Mouse (Mus musculus) hindbrain, embryonic 16.5 days (tissue): ENCODE data around the gene Hsp90aa1. TPM values are rescaled to one million over a fixed set of nuclear protein-coding genes. Genes with fewer than 3 reads are reported as not detected.
A peak's percentile ranks its signal among the peaks of the same experiment; 100 is the strongest.
"Not testable (repeated sequence)": the region's sequence is repeated elsewhere in the genome, so short reads cannot be mapped to it uniquely, and the experiment has no call there.

Experiments used
- ATAC-seq: fragments of 200-750 bp; cut with Nextera tagmentation; 2 replicates; pipeline ENCODE4 v1.8.0; 2017; ENCODE audit warnings: moderate TSS enrichment, moderate library complexity
- H3K27ac ChIP-seq: fragments of 300-500 bp; sonication (generic); 2 replicates; pipeline ENCODE4 v1.5.1; 2014; ENCODE audit warnings: low read depth, mild to moderate bottlenecking, control low read depth, low read length, moderate library complexity
- H3K27me3 ChIP-seq: fragments of 300-500 bp; sonication (generic); replicated peaks from 2 replicates; pipeline ENCODE4 v1.6.1; 2014; ENCODE audit warnings: low read length; ENCODE audit not compliant: control insufficient read depth, insufficient read depth
- H3K36me3 ChIP-seq: fragments of 300-500 bp; sonication (generic); 2 replicates; pipeline ENCODE4 v1.6.1; 2014; ENCODE audit warnings: mild to moderate bottlenecking, low read length, moderate library complexity, mixed read lengths; ENCODE audit not compliant: control insufficient read depth, insufficient read depth
- H3K4me1 ChIP-seq: fragments of 300-500 bp; sonication (generic); 2 replicates; pipeline ENCODE4 v1.6.1; 2014; ENCODE audit warnings: low read depth, low read length; ENCODE audit not compliant: control insufficient read depth, insufficient read depth
- H3K4me2 ChIP-seq: fragments of 300-500 bp; sonication (generic); 2 replicates; pipeline ENCODE4 v1.6.1; 2014; ENCODE audit warnings: mild to moderate bottlenecking, low read length, control low read depth, moderate library complexity
- H3K4me3 ChIP-seq: fragments of 300-500 bp; sonication (generic); 2 replicates; pipeline ENCODE4 v1.5.1; 2014; ENCODE audit warnings: mild to moderate bottlenecking, low read length, control low read depth, moderate library complexity
- H3K9ac ChIP-seq: fragments of 300-500 bp; sonication (generic); 2 replicates; pipeline ENCODE4 v1.6.1; 2014; ENCODE audit warnings: low read depth, mild to moderate bottlenecking, control low read depth, low read length, moderate library complexity
- H3K9me3 ChIP-seq: fragments of 300-500 bp; sonication (generic); 2 replicates; pipeline ENCODE4 v1.6.1; 2014; ENCODE audit warnings: mild to moderate bottlenecking, low read length, moderate library complexity; ENCODE audit not compliant: control insufficient read depth
- WGBS: fragments of 180-500 bp; shearing (Covaris S2); extraction: QIAGEN DNeasy Blood & Tissue Kit; methylation state at CpG from one replicate; pipeline ENCODE4 v1.1.7; 2014; 5-methylcytosine and 5-hydroxymethylcytosine counted together
- polyA plus RNA-seq: library from polyadenylated mRNA; unstranded; fragments of >200 nt; fragmentation: Nextera tagmentation; extraction: Ambion mirVana; gene quantifications from 2 replicates; pipeline ENCODE4 v1.2.1, GENCODE M21; 2015

Gene Hsp90aa1
- polyA plus RNA-seq, 1 experiment from 2014 or later: 1,618 TPM

- H3K4me2 ChIP-seq: peak overlapping the region; percentile 5; the same call in 1 of the 2 replicates
- WGBS: 29% methylated on average over 8 of the region's 8 CpGs
- no peaks in the 10 kb centered on the region for H3K9me3 ChIP-seq
- ATAC-seq: peak; percentile 37; the same call in 1 of the 2 replicates
- H3K27ac ChIP-seq: no peak overlapping the region
- H3K4me1 ChIP-seq: peaks cover 11% of the 10 kb centered on the region
- H3K36me3 ChIP-seq: no peaks in the 10 kb centered on the region
- no peaks in the 10 kb centered on the region for H3K27me3 ChIP-seq
- no peak overlapping the region for H3K4me3 ChIP-seq
- H3K9ac ChIP-seq: no peak overlapping the region
Measured at GRCm38 (mm10) chr12:110703008-110703471, 512 bp upstream of the Hsp90aa1 start.

- not testable (repeated sequence) for H3K27me3 ChIP-seq, H3K4me3 ChIP-seq, ATAC-seq, H3K4me2 ChIP-seq, H3K9ac ChIP-seq, H3K27ac ChIP-seq, H3K9me3 ChIP-seq, H3K36me3 ChIP-seq
- WGBS: 22% methylated on average over 3 of the region's 3 CpGs
- H3K4me1 ChIP-seq: peaks cover 10% of the 10 kb centered on the region
Measured at GRCm38 (mm10) chr12:110701363-110701762, 1.2 kb downstream of the Hsp90aa1 start.

- H3K9me3 ChIP-seq: no peaks in the 10 kb centered on the region
- WGBS: 77% methylated on average over 2 of the region's 2 CpGs
- no peak for ATAC-seq
- no peak overlapping the region for H3K27ac ChIP-seq
- H3K27me3 ChIP-seq: no peaks in the 10 kb centered on the region
- no peak overlapping the region for H3K4me3 ChIP-seq
- H3K4me2 ChIP-seq: no peak overlapping the region
- H3K4me1 ChIP-seq: peaks cover 4% of the 10 kb centered on the region
- no peak overlapping the region for H3K9ac ChIP-seq
- H3K36me3 ChIP-seq: no peaks in the 10 kb centered on the region
Measured at GRCm38 (mm10) chr12:110700730-110701129, 1.8 kb downstream of the Hsp90aa1 start.

GRCm38 (mm10) chr12:110699171-110699547 lies 3.4 kb downstream of the Hsp90aa1 start:
- Histone ChIP-seq H3K27me3 (no peaks in the 10 kb centered on the region), H3K36me3 (peaks cover 4% of the 10 kb centered on the region; the same call in 1 of the 2 replicates), H3K4me1 (peaks cover 12% of the 10 kb centered on the region), H3K9ac (no peak overlapping the region), H3K9me3 (no peaks in the 10 kb centered on the region), H3K4me2 (no peak overlapping the region), H3K27ac (no peak overlapping the region), H3K4me3 (no peak overlapping the region)
- WGBS: 52% methylated on average over 2 of the region's 2 CpGs
- no peak for ATAC-seq

DNA sequence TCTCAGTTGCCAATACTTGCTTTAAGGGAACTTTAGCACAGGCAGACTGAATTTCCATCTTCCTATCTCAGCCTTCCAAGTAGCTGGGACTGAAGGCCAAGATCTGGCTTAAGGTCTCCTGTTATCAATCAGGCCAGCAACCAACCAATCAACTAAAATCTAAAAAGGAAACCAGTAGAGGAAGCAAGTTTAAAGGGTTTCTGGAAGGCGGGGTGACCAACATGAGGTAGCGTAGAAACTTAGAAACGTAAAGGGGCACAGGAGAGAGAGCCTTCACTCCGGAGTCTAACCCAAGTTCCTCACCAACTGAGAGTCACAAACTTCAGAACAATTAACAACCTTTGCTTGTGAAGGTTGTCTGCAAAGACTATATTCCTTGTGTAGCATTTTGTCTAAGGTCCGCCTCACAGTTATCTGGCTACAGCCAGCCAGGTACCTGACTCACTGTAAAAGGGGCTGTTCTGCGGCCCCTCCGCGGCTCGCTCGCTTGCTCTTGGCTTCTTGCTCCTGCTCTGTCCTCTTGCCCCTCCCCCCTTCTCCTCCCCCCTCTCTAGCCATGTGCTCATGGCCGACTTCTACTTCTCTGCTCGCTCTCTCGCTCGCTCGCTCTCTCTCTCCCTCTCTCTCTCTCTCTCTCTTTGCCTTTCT lies 3.9 kb downstream of the Hsp90aa1 start:
- H3K4me1 ChIP-seq: peaks cover 12% of the 10 kb centered on the region
- no peak overlapping the region for H3K4me2 ChIP-seq
- H3K27ac ChIP-seq: no peak overlapping the region
- H3K27me3 ChIP-seq: no peaks in the 10 kb centered on the region
- H3K4me3 ChIP-seq: no peak overlapping the region
- H3K9ac ChIP-seq: no peak overlapping the region
- no peaks in the 10 kb centered on the region for H3K9me3 ChIP-seq
- no peak for ATAC-seq
- H3K36me3 ChIP-seq: peaks cover 4% of the 10 kb centered on the region; the same call in 1 of the 2 replicates
- WGBS: 48% methylated on average over 15 of the region's 15 CpGs

DNA sequence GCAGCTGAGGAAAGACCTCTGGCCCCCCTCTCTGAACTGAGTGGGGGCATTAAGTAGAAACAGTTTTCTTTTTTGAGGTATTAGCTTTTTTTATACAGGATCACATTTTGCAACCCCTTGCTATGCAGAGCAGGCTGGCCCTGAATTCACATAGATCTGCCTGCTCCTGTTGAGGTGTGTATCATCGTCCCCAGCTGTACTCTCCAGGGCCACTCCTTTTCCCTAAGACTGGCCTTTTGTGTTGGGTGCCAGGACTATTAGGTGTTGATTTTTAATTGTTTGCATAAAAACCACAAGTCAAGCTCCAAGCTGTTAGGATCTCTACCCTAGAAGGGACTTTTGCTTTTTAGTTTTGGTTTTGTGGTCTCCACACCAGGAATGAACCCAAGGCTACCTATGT lies 4.4 kb downstream of the Hsp90aa1 start:
- H3K4me3 ChIP-seq: no peak overlapping the region
- no peak overlapping the region for H3K9ac ChIP-seq
- no peaks in the 10 kb centered on the region for H3K27me3 ChIP-seq
- no peak for ATAC-seq
- no peak overlapping the region for H3K27ac ChIP-seq
- H3K4me1 ChIP-seq: peaks cover 12% of the 10 kb centered on the region
- H3K9me3 ChIP-seq: no peaks in the 10 kb centered on the region
- H3K4me2 ChIP-seq: no peak overlapping the region
- H3K36me3 ChIP-seq: peaks cover 6% of the 10 kb centered on the region; the same call in 1 of the 2 replicates
- 95% methylated on average over 1 of the region's 1 CpGs for WGBS

GRCm38 (mm10) chr12:110697457-110697856 lies 5.1 kb downstream of the Hsp90aa1 start:
- H3K27me3 ChIP-seq: no peaks in the 10 kb centered on the region
- no peak overlapping the region for H3K27ac ChIP-seq
- whole genome bisulfite sequencing: 81% methylated on average over 5 of the region's 5 CpGs
- no peaks in the 10 kb centered on the region for H3K9me3 ChIP-seq
- no peak overlapping the region for H3K4me2 ChIP-seq
- peaks cover 12% of the 10 kb centered on the region for H3K4me1 ChIP-seq
- ATAC-seq: no peak
- peaks cover 9% of the 10 kb centered on the region; the same call in 1 of the 2 replicates for H3K36me3 ChIP-seq
- no peak overlapping the region; the same call in 1 of the 2 replicates for H3K4me3 ChIP-seq
- H3K9ac ChIP-seq: no peak overlapping the region

- ATAC-seq: no peak
- peak overlapping the region; percentile 92; the same call in 1 of the 2 replicates for H3K27ac ChIP-seq
- peaks cover 9% of the 10 kb centered on the region; the same call in 1 of the 2 replicates for H3K36me3 ChIP-seq
- H3K4me3 ChIP-seq: peak overlapping the region; percentile 100
- no peaks in the 10 kb centered on the region for H3K27me3 ChIP-seq
- peaks cover 12% of the 10 kb centered on the region for H3K4me1 ChIP-seq
- WGBS: 47% methylated on average over 9 of the region's 9 CpGs
- H3K4me2 ChIP-seq: peak overlapping the region; percentile 86
- no peaks in the 10 kb centered on the region for H3K9me3 ChIP-seq
- H3K9ac ChIP-seq: peak overlapping the region; percentile 93
Measured at GRCm38 (mm10) chr12:110696975-110697400, 5.5 kb downstream of the Hsp90aa1 start.

DNA sequence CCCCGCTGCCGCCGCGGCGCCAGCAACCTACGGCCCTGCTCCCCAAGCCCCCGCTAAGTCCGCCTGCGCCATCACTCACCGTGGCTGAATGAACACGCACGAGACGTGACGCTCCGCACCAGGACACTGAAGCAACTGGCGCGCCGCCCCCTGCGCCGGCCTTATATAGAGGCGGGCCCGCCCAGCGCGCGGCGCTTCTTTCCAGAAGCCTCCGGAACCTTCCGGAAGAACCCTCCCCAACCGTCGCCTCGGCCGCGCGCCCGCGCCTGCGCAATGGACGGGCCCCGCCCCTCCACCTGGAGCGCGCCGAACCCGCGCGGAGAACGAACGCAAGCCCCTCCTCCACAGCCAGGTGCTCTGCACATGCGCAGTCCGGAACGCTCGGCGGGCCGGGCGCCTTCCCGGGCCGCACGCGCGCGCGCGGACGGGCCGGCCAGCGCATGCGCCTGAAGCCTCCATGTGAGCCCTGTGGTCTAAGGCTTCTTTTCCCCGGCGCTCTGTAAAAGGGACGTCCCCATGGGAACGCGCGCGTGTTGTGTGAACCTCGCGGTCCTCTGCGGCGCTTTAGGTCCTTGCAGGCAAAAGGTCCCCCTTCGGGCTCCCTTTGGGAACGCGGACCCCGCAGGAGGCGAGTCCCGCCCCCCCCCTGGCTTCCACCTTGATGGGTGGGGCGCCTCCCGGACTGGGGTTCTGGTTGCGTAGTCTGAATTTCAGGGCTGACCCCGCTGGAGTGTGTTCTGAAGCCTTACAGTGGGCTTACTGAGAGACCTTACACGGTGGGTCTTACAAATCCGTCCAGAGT lies 6.2 kb downstream of the Hsp90aa1 start:
- peak; percentile 95 for ATAC-seq
- Histone ChIP-seq H3K9me3 (no peaks in the 10 kb centered on the region), H3K4me1 (peaks cover 12% of the 10 kb centered on the region), H3K4me2 (peak overlapping the region; percentile 86), H3K27ac (peak overlapping the region; percentile 98), H3K9ac (peak overlapping the region; percentile 100), H3K27me3 (no peaks in the 10 kb centered on the region), H3K36me3 (peaks cover 13% of the 10 kb centered on the region), H3K4me3 (peak overlapping the region; percentile 100)
- under 1% methylated on average over 78 of the region's 89 CpGs for WGBS
